Comparison of ENCODE assay signal across 9 mouse cellular contexts in genomic region chr8:22184884-22185283, GRCm38 (mm10). TPM values are rescaled to one million over a fixed set of nuclear protein-coding genes. Genes with fewer than 3 reads are reported as not detected.
DNase-seq lines count a peak whose midpoint lies in the region; ATAC-seq and TF ChIP-seq lines count a peak whose summit lies in the region.
"Had no signal": no experiment of that assay in that cellular context is flagged by ENCODE, and none has a peak within 500 bp of the region (broad histone marks: within the 10 kb centered on the region; RNA-seq: fewer than 3 reads in every experiment).

No protein-coding gene starts in this region.

- DNase-seq in heart, adult 2 months, result no peak
- no peak for DNase-seq in heart, postnatal 4 days
- DNase-seq in neural tube, embryonic 10.5 days (ENCODE audit: extremely low spot score, low spot score), result peak; percentile 43
- no peak for DNase-seq in urinary bladder, adult 18-20 months (ENCODE audit: low spot score in 2 of 2)
- no peak for DNase-seq in layer of hippocampus, adult 8-10 months (ENCODE audit: low spot score in 2 of 2)

- no peak overlapping the region for H3K9ac ChIP-seq in heart, adult 2 months (ENCODE audit: low read depth, low read length)
- peak overlapping the region; percentile 74 for H3K9ac ChIP-seq in embryonic facial prominence, embryonic 13.5 days
- peak overlapping the region; percentile 56 for H3K9ac ChIP-seq in intestine, postnatal 0 days (ENCODE audit: low read depth, low read length)

- H3K79me2 ChIP-seq in heart, adult 2 months (replicated peaks; ENCODE audit: control insufficient read depth, insufficient read depth, low read length), result no peaks in the 10 kb centered on the region

- no peaks in the 10 kb centered on the region for H3K36me3 ChIP-seq in heart, adult 2 months (ENCODE audit: control insufficient read depth, insufficient read depth, low read length)
- H3K36me3 ChIP-seq in embryonic facial prominence, embryonic 13.5 days, result no peaks in the 10 kb centered on the region
- no peaks in the 10 kb centered on the region; the same call in 1 of the 2 replicates for H3K36me3 ChIP-seq in intestine, postnatal 0 days (ENCODE audit: control insufficient read depth, insufficient read depth)

- no peak for TF ChIP-seq CTCF in heart, adult 2 months (IDR thresholded peaks at IDR 0.05)
- no peak for TF ChIP-seq CTCF in intestine, postnatal 0 days (IDR thresholded peaks at IDR 0.05; ENCODE audit: low read depth)

- intact Hi-C loops in heart, adult 2 months (cut with DNase I), result loop anchor here (2.0 to 5.0 kb wide), 2 partner anchors 18 to 128 kb away; partner anchors contain the start of gene Nek3

- H3K4me1 ChIP-seq in heart, adult 2 months (ENCODE audit: control insufficient read depth, insufficient read depth, low read length), result peaks cover 2% of the 10 kb centered on the region; the same call in 1 of the 2 replicates
- peaks cover 17% of the 10 kb centered on the region for H3K4me1 ChIP-seq in embryonic facial prominence, embryonic 13.5 days
- H3K4me1 ChIP-seq in intestine, postnatal 0 days (replicated peaks; ENCODE audit: control insufficient read depth, insufficient read depth, low read length), result no peaks in the 10 kb centered on the region

- H3K4me3 ChIP-seq in heart, adult 2 months, result peak overlapping the region; percentile 69
- H3K4me3 ChIP-seq in embryonic facial prominence, embryonic 13.5 days, result peak overlapping the region; percentile 74
- peak overlapping the region; percentile 81 for H3K4me3 ChIP-seq in intestine, postnatal 0 days (ENCODE audit: low read depth, low read length)

- H3K27ac ChIP-seq in heart, adult 2 months, result no peak overlapping the region
- no peak overlapping the region for H3K27ac ChIP-seq in embryonic facial prominence, embryonic 13.5 days
- H3K27ac ChIP-seq in intestine, postnatal 0 days (ENCODE audit: low read depth, low read length), result no peak overlapping the region

- TF ChIP-seq POLR2A in heart, adult 2 months (IDR thresholded peaks at IDR 0.05; ENCODE audit: insufficient read depth, low read depth, low read length), result no peak

- H3K4me2 ChIP-seq in embryonic facial prominence, embryonic 13.5 days, result peak overlapping the region; percentile 76
- peak overlapping the region; percentile 92 for H3K4me2 ChIP-seq in intestine, postnatal 0 days (replicated peaks; ENCODE audit: low read depth)

- ATAC-seq in CD4-positive, CD25-positive, alpha-beta regulatory T cell, adult 4 months, result peak; percentile 24
- peak; percentile 23 for ATAC-seq in embryonic facial prominence, embryonic 13.5 days (ENCODE audit: insufficient number of reproducible peaks, insufficient read depth, low FRiP score, low TSS enrichment, low read depth)
- no peak for ATAC-seq in intestine, postnatal 0 days

- H3K27me3 ChIP-seq in heart, adult 2 months (ENCODE audit: control insufficient read depth, insufficient read depth, low read length), result no peaks in the 10 kb centered on the region
- no peaks in the 10 kb centered on the region for H3K27me3 ChIP-seq in embryonic facial prominence, embryonic 13.5 days
- H3K27me3 ChIP-seq in intestine, postnatal 0 days (replicated peaks; ENCODE audit: control insufficient read depth, insufficient read depth, low read length), result no peaks in the 10 kb centered on the region
- H3K27me3 ChIP-seq: Patski had no signal

- WGBS in heart, adult 2 months, result 6% methylated on average over 3 of the region's 3 CpGs
- 1% methylated on average over 3 of the region's 3 CpGs for WGBS in embryonic facial prominence, embryonic 13.5 days
- WGBS in intestine, postnatal 0 days, result 3% methylated on average over 3 of the region's 3 CpGs

- no peaks in the 10 kb centered on the region for H3K9me3 ChIP-seq in embryonic facial prominence, embryonic 13.5 days
- no peaks in the 10 kb centered on the region for H3K9me3 ChIP-seq in intestine, postnatal 0 days (ENCODE audit: control insufficient read depth)

- TF ChIP-seq EP300 in heart, adult 2 months (IDR thresholded peaks at IDR 0.05; ENCODE audit: insufficient read depth, low read depth, low read length), result no peak

RNA-seq across cellular contexts. Expression of gene Ckap2, which starts 0.7 kb away (rescaled TPM):
- total RNA-seq in heart, adult 2 months (2021), result under 1 TPM; 0.11 to 0.29 TPM
- polyA plus RNA-seq in heart, adult 2 months (2012; rRNA removed), result 0.21 and 0.53 TPM in 2 replicates
- 10 to 100 TPM; 32.1 to 34.8 TPM for total RNA-seq in heart, postnatal 4 days (2021)
- polyA plus RNA-seq in CD4-positive, CD25-positive, alpha-beta regulatory T cell, adult 4 months (2017; shearing (Covaris generic)), result 1 to 10 TPM; 2.5 to 5.8 TPM
- 50.0 and 53.2 TPM in 2 replicates for polyA plus RNA-seq in embryonic facial prominence, embryonic 13.5 days (2015; fragmentation: Nextera tagmentation; extraction: Ambion mirVana)
- 12.0 and 12.9 TPM in 2 replicates for polyA plus RNA-seq in intestine, postnatal 0 days (2015; fragmentation: Nextera tagmentation; extraction: Ambion mirVana)
- total RNA-seq in layer of hippocampus, adult 8-10 months (2022), result under 1 TPM; 0.39 to 0.91 (median 0.84) TPM

RNA-seq across cellular contexts. Expression of gene Vps36, which starts 7.7 kb away (rescaled TPM):
- total RNA-seq in heart, adult 2 months (2021), result 10 to 100 TPM; 25.2 to 27.0 TPM
- polyA plus RNA-seq in heart, adult 2 months (2012; rRNA removed), result 9.9 and 16.2 TPM in 2 replicates
- 10 to 100 TPM; 31.4 to 34.2 TPM for total RNA-seq in heart, postnatal 4 days (2021)
- polyA plus RNA-seq in CD4-positive, CD25-positive, alpha-beta regulatory T cell, adult 4 months (2017; shearing (Covaris generic)), result 10 to 100 TPM; 29.4 to 34.6 TPM
- 37.4 and 37.9 TPM in 2 replicates for polyA plus RNA-seq in embryonic facial prominence, embryonic 13.5 days (2015; fragmentation: Nextera tagmentation; extraction: Ambion mirVana)
- polyA plus RNA-seq in intestine, postnatal 0 days (2015; fragmentation: Nextera tagmentation; extraction: Ambion mirVana), result 21.7 and 24.0 TPM in 2 replicates
- 10 to 100 TPM; 22.3 to 26.4 (median 24.8) TPM for total RNA-seq in layer of hippocampus, adult 8-10 months (2022)

RNA-seq across cellular contexts. Expression of gene Nek3, which starts 18.6 kb away (rescaled TPM):
- 1 to 10 TPM; 1.4 to 2.1 TPM for total RNA-seq in heart, adult 2 months (2021)
- 1.00 and 1.9 TPM in 2 replicates for polyA plus RNA-seq in heart, adult 2 months (2012; rRNA removed)
- total RNA-seq in heart, postnatal 4 days (2021), result 1 to 10 TPM; 1.9 to 2.4 TPM
- 1 to 10 TPM; 4.9 to 7.2 TPM for polyA plus RNA-seq in CD4-positive, CD25-positive, alpha-beta regulatory T cell, adult 4 months (2017; shearing (Covaris generic))
- polyA plus RNA-seq in embryonic facial prominence, embryonic 13.5 days (2015; fragmentation: Nextera tagmentation; extraction: Ambion mirVana), result 4.1 and 5.6 TPM in 2 replicates
- polyA plus RNA-seq in intestine, postnatal 0 days (2015; fragmentation: Nextera tagmentation; extraction: Ambion mirVana), result 5.2 and 5.5 TPM in 2 replicates
- total RNA-seq in layer of hippocampus, adult 8-10 months (2022), result 1 to 10 TPM; 2.3 to 3.7 (median 2.4) TPM

RNA-seq across cellular contexts. Expression of gene Thsd1, which starts 42.2 kb away (rescaled TPM):
- total RNA-seq in heart, adult 2 months (2021), result 1 to 10 TPM; 4.8 TPM
- polyA plus RNA-seq in heart, adult 2 months (2012; rRNA removed), result 4.4 and 6.2 TPM in 2 replicates
- total RNA-seq in heart, postnatal 4 days (2021), result 10 to 100 TPM; 14.4 to 14.6 TPM
- polyA plus RNA-seq in CD4-positive, CD25-positive, alpha-beta regulatory T cell, adult 4 months (2017; shearing (Covaris generic)), result under 1 TPM; 0.46 to 0.53 TPM
- 9.8 and 10.2 TPM in 2 replicates for polyA plus RNA-seq in embryonic facial prominence, embryonic 13.5 days (2015; fragmentation: Nextera tagmentation; extraction: Ambion mirVana)
- 2.6 and 3.1 TPM in 2 replicates for polyA plus RNA-seq in intestine, postnatal 0 days (2015; fragmentation: Nextera tagmentation; extraction: Ambion mirVana)
- total RNA-seq in layer of hippocampus, adult 8-10 months (2022), result 1 to 10 TPM; 2.9 to 3.5 (median 3.2) TPM
